Mouse (Mus musculus) erythroblast, embryonic 14.5 days (primary cell): ENCODE results near the gene Slc18a2. TPM values are rescaled to one million over a fixed set of nuclear protein-coding genes. Genes with fewer than 3 reads are reported as not detected.

Source experiments
- H3K27me3 ChIP-seq: 2 replicates; pipeline ENCODE4 v1.6.1; 2012; ENCODE audit warnings: inconsistent platforms; ENCODE audit not compliant: control insufficient read depth
- H3K36me3 ChIP-seq: 2 replicates; pipeline ENCODE4 v1.6.1; 2012; ENCODE audit warnings: mild to moderate bottlenecking, inconsistent platforms; ENCODE audit not compliant: control insufficient read depth
- H3K4me1 ChIP-seq: 2 replicates; pipeline ENCODE4 v1.6.1; 2012; ENCODE audit warnings: inconsistent platforms; ENCODE audit not compliant: control insufficient read depth
- H3K4me3 ChIP-seq: replicated peaks from 2 replicates; pipeline ENCODE3; 2012; ENCODE audit warnings: moderate library complexity, mild to moderate bottlenecking, inconsistent platforms
- H3K9me3 ChIP-seq: 2 replicates; pipeline ENCODE4 v1.6.1; 2012; ENCODE audit warnings: low read length, inconsistent platforms, mixed read lengths; ENCODE audit not compliant: control insufficient read depth
- GATA1 ChIP-seq: IDR thresholded peaks from 2 replicates; pipeline ENCODE4 v1.6.1; 2012; ENCODE audit warnings: low read length, inconsistent platforms, mixed read lengths
- TAL1 ChIP-seq: IDR thresholded peaks from 3 replicates; pipeline ENCODE4 v1.6.1; 2012; ENCODE audit warnings: low read length, inconsistent platforms, mixed read lengths
- polyA plus RNA-seq: library from polyadenylated mRNA; stranded (reverse); fragments of >175 nt; gene quantifications from 2 replicates; pipeline ENCODE4 v1.2.3, GENCODE M21; 2012

Slc18a2 gene
- polyA plus RNA-seq, 1 experiment, result not detected

DNA sequence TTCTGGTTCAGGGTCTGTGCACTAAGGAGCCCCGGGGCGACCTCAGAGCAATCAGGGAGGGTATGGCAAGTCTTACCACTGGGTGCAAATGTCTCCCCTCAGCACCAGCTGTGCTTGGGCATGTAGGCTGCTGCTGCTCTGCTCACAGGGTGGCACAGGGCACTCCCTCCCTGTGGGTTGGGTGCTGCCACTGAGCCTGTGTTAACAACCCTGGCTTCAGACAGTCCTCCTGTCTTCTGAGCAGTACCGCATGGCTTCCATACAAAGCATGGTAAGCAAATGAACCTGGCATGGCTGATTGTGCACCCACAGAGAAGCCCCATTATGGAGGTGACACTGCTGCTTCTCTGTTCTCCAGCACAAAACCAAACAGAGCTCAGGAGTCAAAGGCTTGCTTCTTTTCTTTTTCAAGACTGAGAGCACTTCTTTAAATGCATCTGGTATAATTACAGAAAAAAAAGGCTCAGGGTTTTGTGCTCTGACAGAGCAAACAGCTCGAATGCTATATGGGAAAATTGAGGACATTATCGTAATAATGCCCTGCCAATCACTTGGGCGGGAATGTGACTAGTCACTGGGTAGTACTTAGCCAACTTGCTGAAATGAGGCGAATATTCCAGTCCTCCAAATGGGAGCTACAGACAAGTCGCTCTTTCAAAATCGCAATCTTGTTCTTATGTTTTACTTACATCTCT is 4.3 kb downstream of the Slc18a2 start:
- Histone ChIP-seq H3K27me3 (peaks cover 33% of the 10 kb centered on the region), H3K4me1 (peaks cover 12% of the 10 kb centered on the region), H3K4me3 (no peak overlapping the region), H3K9me3 (no peaks in the 10 kb centered on the region), H3K36me3 (no peaks in the 10 kb centered on the region)
- TF ChIP-seq GATA1 (no peak), TAL1 (no peak)

DNA sequence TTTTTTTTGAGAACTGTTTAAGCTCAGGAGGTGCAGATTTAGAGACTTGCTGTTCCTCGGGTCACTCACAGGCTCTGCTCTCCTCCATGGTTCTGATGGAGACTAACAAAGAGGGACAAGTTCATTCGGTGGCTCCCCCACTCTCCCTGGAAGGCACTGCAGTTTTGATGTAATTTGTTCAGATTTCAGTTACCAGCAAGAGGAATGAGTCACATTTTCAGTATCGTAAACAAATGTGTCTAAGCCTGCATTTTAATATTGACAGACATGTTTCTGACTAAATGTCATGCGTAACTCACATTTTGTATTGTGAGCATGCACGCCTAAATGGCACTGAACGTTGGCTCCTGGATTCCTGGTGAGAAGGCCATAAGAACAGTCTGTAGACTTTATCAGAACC is 5.2 kb downstream of the Slc18a2 start:
- Histone ChIP-seq H3K27me3 (peaks cover 24% of the 10 kb centered on the region), H3K4me3 (no peak overlapping the region), H3K36me3 (no peaks in the 10 kb centered on the region), H3K9me3 (no peaks in the 10 kb centered on the region), H3K4me1 (peaks cover 9% of the 10 kb centered on the region)
- TF ChIP-seq TAL1 (no peak), GATA1 (no peak)

DNA sequence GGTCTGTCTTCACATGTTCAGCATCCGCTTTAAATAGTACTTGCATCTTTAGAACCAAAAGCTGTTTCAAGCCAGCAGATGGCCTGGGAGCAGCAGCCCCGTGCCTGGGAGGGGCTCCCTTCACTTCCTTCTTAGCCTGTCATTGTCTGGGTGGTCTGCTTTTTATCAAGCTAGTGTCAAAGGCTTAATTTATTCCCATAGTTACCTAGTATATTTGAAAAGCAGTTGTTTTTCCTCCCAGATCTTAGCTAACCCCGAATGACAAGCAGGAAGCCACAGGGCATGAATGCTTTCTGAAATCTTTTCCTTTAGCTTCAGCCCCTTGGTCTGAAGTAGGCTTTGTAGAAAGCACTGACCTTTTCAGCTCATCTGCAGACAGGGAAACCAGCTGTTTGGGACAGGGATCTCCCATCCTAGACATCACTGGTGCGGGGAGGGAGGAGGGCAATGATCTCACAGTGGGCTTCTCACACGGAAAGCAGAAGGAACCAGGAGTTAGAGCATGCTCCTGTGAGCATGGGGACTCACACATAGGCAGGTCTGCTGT is 6.8 kb downstream of the Slc18a2 start:
- no peaks in the 10 kb centered on the region for H3K9me3 ChIP-seq
- TF ChIP-seq TAL1, result no peak
- TF ChIP-seq GATA1, result no peak
- no peak overlapping the region for H3K4me3 ChIP-seq
- H3K36me3 ChIP-seq, result no peaks in the 10 kb centered on the region
- H3K27me3 ChIP-seq, result peaks cover 8% of the 10 kb centered on the region
- H3K4me1 ChIP-seq, result no peaks in the 10 kb centered on the region

DNA sequence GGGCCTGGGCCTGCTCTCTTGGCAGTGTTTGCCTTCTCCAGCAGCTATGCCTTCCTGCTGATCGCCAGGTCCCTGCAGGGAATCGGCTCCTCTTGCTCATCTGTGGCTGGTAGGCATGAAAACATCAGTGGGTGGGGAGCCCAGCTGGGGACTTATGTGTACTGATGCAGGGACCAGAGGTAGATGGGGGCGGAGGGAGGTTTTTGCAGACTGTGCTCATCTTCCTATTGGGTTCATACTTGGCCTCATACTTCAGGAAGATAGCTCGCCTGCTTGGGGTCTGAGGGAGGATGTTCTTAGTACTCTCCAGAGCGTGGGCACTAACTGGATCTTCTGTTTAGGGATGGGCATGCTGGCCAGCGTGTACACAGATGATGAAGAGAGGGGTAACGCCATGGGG is 12.5 kb downstream of the Slc18a2 start:
- TF ChIP-seq TAL1 (no peak), GATA1 (no peak)
- no peaks in the 10 kb centered on the region for H3K36me3 ChIP-seq
- H3K4me3 ChIP-seq, result no peak overlapping the region
- H3K27me3 ChIP-seq, result no peaks in the 10 kb centered on the region
- H3K4me1 ChIP-seq, result no peaks in the 10 kb centered on the region
- H3K9me3 ChIP-seq, result no peaks in the 10 kb centered on the region

DNA sequence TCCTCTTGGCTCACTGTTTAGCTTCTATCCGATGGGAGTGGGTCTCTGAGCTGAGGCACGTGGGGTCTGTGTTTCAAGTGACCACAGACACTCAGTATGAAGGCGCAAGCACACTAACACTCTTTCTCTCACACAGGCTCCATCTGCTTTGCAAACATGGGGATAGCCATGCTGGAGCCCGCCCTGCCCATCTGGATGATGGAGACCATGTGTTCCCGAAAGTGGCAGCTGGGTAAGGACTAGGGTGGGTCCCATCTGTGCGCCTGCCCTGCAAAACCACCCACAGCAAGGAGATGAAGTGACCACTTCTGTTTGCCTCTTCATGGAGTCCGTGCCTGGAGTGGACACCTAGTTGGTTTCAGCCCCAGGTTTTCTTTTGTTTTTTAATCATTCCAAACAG is 15.7 kb downstream of the Slc18a2 start:
- TF ChIP-seq TAL1, result no peak
- no peak for TF ChIP-seq GATA1
- H3K4me3 ChIP-seq, result no peak overlapping the region
- H3K27me3 ChIP-seq, result no peaks in the 10 kb centered on the region
- no peaks in the 10 kb centered on the region for H3K36me3 ChIP-seq
- H3K9me3 ChIP-seq, result no peaks in the 10 kb centered on the region
- H3K4me1 ChIP-seq, result no peaks in the 10 kb centered on the region

DNA sequence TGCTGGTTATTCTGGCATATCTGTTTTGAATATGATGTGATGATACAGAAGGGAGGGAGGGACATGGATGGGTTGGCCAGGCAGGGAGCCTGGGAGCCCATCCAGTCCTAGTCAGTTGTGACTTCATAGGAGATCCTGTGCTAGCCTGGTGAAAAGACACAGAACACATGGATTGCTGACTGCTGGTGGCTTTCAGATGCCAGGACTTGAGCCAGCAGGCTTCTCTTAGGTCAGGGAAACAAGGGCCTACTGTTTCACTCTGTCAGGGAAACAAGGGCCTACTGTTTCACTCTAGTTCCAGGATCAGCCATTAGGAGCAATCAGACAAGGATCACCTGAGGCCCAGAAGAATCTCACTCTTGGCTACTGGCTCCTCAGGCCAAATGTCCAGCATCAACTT is 20.1 kb downstream of the Slc18a2 start:
- no peaks in the 10 kb centered on the region for H3K9me3 ChIP-seq
- no peaks in the 10 kb centered on the region for H3K27me3 ChIP-seq
- no peaks in the 10 kb centered on the region for H3K4me1 ChIP-seq
- no peak overlapping the region for H3K4me3 ChIP-seq
- no peak for TF ChIP-seq TAL1
- no peak for TF ChIP-seq GATA1
- H3K36me3 ChIP-seq, result no peaks in the 10 kb centered on the region

DNA sequence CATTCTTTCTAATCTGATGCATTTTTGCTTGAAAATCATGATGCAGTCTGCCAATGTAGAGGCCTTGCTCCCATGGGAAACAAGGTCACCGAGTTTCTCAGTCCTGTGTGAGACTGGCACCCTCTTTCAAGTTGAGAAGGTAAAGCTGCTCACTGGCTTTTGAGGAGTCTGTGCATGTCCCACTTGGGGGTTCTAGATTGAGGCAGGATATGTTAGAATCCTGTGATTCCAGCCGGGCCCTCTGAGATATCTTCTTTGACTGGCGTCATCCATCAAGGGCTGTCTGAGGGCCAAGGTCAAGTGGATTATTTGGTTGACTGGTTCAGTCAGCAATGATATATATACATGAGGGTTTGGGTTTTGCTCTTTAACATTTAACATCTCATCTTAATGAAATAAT is 21.3 kb downstream of the Slc18a2 start:
- Histone ChIP-seq H3K4me3 (no peak overlapping the region), H3K4me1 (no peaks in the 10 kb centered on the region), H3K27me3 (no peaks in the 10 kb centered on the region), H3K9me3 (no peaks in the 10 kb centered on the region), H3K36me3 (peaks cover 3% of the 10 kb centered on the region)
- TF ChIP-seq TAL1, result no peak
- no peak for TF ChIP-seq GATA1

DNA sequence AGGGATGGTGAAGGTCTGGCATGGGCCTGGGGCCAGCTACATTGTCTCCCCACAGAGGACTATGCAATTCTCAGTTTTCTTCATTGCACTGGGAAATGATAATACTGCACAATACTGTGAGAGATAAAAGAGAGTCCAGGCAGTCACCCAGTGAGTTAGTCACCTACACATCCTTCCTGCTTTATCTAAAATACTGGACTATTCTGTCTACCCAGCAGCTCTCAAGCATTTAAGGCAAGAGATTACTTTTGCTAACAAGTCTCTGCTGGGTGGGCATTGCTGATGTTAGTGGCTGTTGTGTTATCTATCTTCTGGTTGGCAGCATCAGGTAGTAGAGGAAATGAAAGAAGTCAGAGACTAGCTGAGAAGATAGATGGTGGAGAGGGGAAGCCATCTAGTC is 28.3 kb downstream of the Slc18a2 start:
- Histone ChIP-seq H3K4me1 (peaks cover 2% of the 10 kb centered on the region), H3K27me3 (no peaks in the 10 kb centered on the region), H3K4me3 (no peak overlapping the region), H3K36me3 (peaks cover 8% of the 10 kb centered on the region), H3K9me3 (no peaks in the 10 kb centered on the region)
- TF ChIP-seq TAL1 (no peak), GATA1 (no peak)

DNA sequence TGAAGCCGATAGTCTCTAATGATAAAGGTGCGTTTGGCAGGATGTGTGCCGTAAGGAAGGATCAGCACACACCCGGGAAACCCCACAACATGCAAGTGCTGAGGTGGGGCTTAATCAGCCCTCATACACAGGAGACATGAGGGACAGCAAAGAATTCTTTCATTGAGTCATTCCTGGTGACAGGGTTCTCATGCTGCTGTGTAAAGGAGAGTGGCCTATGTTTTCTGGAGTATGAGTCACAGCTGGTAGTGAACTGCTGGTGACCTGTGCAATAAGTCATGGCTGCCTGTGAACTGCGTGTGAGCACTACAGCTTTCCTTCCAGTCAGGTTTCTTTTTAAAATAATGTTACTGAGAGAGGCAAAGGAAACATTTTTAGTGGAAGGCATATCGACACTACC is 29.1 kb downstream of the Slc18a2 start:
- H3K4me3 ChIP-seq, result no peak overlapping the region
- H3K27me3 ChIP-seq, result no peaks in the 10 kb centered on the region
- no peaks in the 10 kb centered on the region for H3K9me3 ChIP-seq
- H3K4me1 ChIP-seq, result peaks cover 2% of the 10 kb centered on the region
- TF ChIP-seq GATA1, result no peak
- no peak for TF ChIP-seq TAL1
- H3K36me3 ChIP-seq, result peaks cover 9% of the 10 kb centered on the region

DNA sequence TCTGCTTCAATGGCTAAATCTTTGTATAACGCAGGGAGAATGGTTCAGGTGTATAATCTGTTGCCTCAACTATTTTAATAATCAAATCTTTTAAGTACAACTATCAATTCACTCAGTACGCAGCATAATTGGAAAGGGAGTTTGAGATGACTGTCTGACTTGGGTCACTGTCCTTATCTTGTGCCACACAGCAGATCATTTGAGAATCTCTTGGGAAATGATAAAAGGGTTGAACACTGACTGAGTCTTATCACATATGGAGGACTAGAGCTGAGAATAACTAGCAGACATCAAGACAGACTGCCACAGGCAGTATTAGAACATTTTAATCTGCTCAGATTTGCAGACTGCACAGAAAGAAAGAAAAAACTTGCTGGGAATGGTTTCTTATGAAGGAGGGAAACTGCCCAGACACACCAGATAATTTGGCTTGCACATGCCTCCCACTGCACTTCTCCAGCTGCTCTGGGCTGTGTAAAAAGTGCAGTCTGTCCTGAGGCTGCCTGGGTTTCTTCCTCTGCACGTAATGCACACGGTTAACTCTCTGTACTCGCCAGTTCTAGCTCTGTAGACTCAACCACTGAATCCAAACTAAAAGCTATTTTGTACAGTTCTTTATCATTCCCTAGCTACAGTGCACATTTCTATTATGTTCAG is 31.6 kb downstream of the Slc18a2 start:
- Histone ChIP-seq H3K4me1 (peaks cover 2% of the 10 kb centered on the region), H3K27me3 (no peaks in the 10 kb centered on the region), H3K4me3 (no peak overlapping the region), H3K9me3 (no peaks in the 10 kb centered on the region), H3K36me3 (peaks cover 22% of the 10 kb centered on the region)
- no peak for TF ChIP-seq GATA1
- no peak for TF ChIP-seq TAL1
